Mouse (Mus musculus): ENCODE data around the gene Onecut3. TPM values are rescaled to one million over a fixed set of nuclear protein-coding genes. Genes with fewer than 3 reads are reported as not detected.

Onecut3 gene
- polyA plus RNA-seq, 1 experiment from 2014 or later, result 0.25 TPM

DNA sequence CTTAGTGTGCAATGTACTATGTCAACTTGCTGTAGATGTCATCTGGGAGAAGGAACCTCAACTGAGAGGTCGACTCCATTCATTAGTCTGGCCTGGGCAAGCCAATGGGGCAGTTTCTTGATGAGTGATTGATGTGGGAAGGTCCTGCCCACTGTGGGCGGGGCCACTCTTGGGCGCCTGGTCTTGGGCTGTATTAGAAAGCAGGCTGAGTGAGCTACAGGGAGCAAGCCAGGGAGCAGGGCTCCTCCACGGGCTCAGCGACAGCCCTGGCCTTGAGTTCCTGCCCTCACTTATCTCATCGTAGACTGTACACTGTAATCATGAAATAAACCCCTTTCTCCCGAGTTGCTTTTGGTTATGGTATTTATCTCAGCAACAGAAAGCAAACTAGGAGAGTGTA, 39.1 kb downstream of the Onecut3 start:
- Histone ChIP-seq H3K4me3 (ENCODE audit: low read depth, low read length) (no peak overlapping the region), H3K9ac (replicated peaks; ENCODE audit: low read depth, low read length) (no peak overlapping the region), H3K4me1 (ENCODE audit: control insufficient read depth, insufficient read depth, low read length) (0 out of 2 replicates have a peak, but pooled peaks cover 5% of the 10 kb centered on the region), H3K27ac (ENCODE audit: low read length) (no peak overlapping the region), H3K36me3 (ENCODE audit: control insufficient read depth, insufficient read depth, low read length) (no peaks in the 10 kb centered on the region), H3K4me2 (replicated peaks; ENCODE audit: low read depth, low read length) (no peak overlapping the region), H3K27me3 (ENCODE audit: control insufficient read depth, insufficient read depth, low read length) (peaks cover 9% of the 10 kb centered on the region; the same call in 1 of the 2 replicates), H3K9me3 (ENCODE audit: control insufficient read depth, low read depth, low read length) (no peaks in the 10 kb centered on the region)
- ATAC-seq (ENCODE audit: insufficient number of reproducible peaks, insufficient read depth, low FRiP score, low read depth), result peak; percentile 51; the same call in 1 of the 2 replicates
- WGBS, result 12% methylated on average over 7 of the region's 7 CpGs

DNA sequence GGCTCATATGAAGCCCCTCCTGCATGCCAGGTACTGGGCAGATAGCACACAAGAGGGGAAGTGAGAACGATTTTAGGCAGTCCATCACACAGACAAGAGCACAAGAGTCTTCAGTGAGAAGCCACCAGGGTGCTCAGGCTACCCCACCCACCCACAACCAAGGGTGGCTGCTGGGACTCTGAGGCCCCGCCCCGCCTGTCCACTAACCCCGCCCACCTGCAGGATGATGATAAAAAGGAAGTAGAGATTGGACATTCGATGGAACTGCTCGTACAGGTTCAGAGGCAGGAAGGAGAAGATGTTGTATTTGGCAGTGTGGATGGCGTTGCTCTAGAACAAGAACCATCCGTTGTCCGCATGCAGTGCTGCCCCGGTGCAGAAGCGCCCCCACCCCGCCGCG, 40.4 kb downstream of the Onecut3 start:
- Histone ChIP-seq H3K4me1 (ENCODE audit: control insufficient read depth, insufficient read depth, low read length) (0 out of 2 replicates have a peak, but pooled peaks cover 5% of the 10 kb centered on the region), H3K27ac (ENCODE audit: low read length) (no peak overlapping the region), H3K9ac (replicated peaks; ENCODE audit: low read depth, low read length) (no peak overlapping the region), H3K4me2 (replicated peaks; ENCODE audit: low read depth, low read length) (0 out of 2 replicates have a peak overlapping the region, but pooled peaks have one; percentile 12), H3K4me3 (ENCODE audit: low read depth, low read length) (0 out of 2 replicates have a peak overlapping the region, but pooled peaks have one; percentile 8), H3K27me3 (ENCODE audit: control insufficient read depth, insufficient read depth, low read length) (peaks cover 9% of the 10 kb centered on the region; the same call in 1 of the 2 replicates), H3K9me3 (ENCODE audit: control insufficient read depth, low read depth, low read length) (no peaks in the 10 kb centered on the region), H3K36me3 (ENCODE audit: control insufficient read depth, insufficient read depth, low read length) (no peaks in the 10 kb centered on the region)
- ATAC-seq (ENCODE audit: insufficient number of reproducible peaks, insufficient read depth, low FRiP score, low read depth), result no peak
- WGBS, result 12% methylated on average over 14 of the region's 14 CpGs

DNA sequence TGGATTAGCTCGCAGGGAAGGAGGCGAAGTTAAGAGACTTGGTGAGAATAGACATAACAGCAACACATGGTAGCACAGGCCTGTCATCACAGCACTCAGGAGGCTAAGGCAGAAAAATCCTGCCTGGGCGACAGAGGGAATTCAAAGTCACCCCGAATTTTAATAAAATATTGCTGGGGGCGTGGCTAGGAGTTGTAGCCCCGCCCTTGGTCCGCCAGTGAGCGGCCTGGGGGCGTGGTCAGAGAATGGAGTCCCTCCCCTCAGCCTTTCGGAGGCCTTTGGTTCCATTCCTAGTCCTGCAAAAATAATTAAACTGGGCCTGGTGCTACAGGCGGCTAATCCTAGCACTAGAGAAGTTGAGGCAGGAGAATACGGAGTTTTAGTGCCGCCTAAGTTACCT, 41.1 kb downstream of the Onecut3 start:
- Histone ChIP-seq H3K9me3 (ENCODE audit: control insufficient read depth, low read depth, low read length) (no peaks in the 10 kb centered on the region), H3K4me2 (replicated peaks; ENCODE audit: low read depth, low read length) (no peak overlapping the region), H3K9ac (replicated peaks; ENCODE audit: low read depth, low read length) (no peak overlapping the region), H3K4me1 (ENCODE audit: control insufficient read depth, insufficient read depth, low read length) (0 out of 2 replicates have a peak, but pooled peaks cover 5% of the 10 kb centered on the region), H3K27me3 (ENCODE audit: control insufficient read depth, insufficient read depth, low read length) (peaks cover 9% of the 10 kb centered on the region; the same call in 1 of the 2 replicates), H3K27ac (ENCODE audit: low read length) (no peak overlapping the region), H3K36me3 (ENCODE audit: control insufficient read depth, insufficient read depth, low read length) (no peaks in the 10 kb centered on the region), H3K4me3 (ENCODE audit: low read depth, low read length) (no peak overlapping the region)
- 11% methylated on average over 13 of the region's 13 CpGs for WGBS
- ATAC-seq (ENCODE audit: insufficient number of reproducible peaks, insufficient read depth, low FRiP score, low read depth), result no peak

DNA sequence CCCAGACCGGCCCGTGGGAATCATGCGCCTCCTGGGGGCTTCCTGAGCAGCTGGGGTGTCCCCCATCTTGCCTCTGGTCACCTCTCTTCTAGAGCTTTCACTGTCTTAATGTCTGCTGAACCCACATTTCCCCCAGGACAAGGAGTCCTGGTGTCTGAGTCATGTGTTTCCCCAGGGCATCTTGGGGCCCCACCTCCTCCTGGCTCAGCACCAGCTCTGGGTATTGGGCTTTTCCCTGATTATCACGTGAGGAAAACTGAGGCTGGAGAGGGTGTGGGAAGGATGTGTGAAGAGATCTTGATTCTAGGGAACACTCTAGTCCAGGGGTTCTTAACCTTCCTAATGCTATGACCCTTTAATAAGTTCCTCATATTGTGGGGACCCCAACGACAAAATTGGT, 43.5 kb downstream of the Onecut3 start:
- H3K27me3 ChIP-seq (ENCODE audit: control insufficient read depth, insufficient read depth, low read length), result peaks cover 9% of the 10 kb centered on the region; the same call in 1 of the 2 replicates
- peaks cover 13% of the 10 kb centered on the region; the same call in 1 of the 2 replicates for H3K36me3 ChIP-seq (ENCODE audit: control insufficient read depth, insufficient read depth, low read length)
- 0 out of 2 replicates have a peak, but pooled peaks cover 5% of the 10 kb centered on the region for H3K4me1 ChIP-seq (ENCODE audit: control insufficient read depth, insufficient read depth, low read length)
- no peak overlapping the region for H3K27ac ChIP-seq (ENCODE audit: low read length)
- H3K4me2 ChIP-seq (replicated peaks; ENCODE audit: low read depth, low read length), result no peak overlapping the region
- no peak overlapping the region for H3K9ac ChIP-seq (replicated peaks; ENCODE audit: low read depth, low read length)
- 61% methylated on average over 5 of the region's 5 CpGs for WGBS
- no peak for ATAC-seq (ENCODE audit: insufficient number of reproducible peaks, insufficient read depth, low FRiP score, low read depth)
- H3K9me3 ChIP-seq (ENCODE audit: control insufficient read depth, low read depth, low read length), result no peaks in the 10 kb centered on the region
- no peak overlapping the region for H3K4me3 ChIP-seq (ENCODE audit: low read depth, low read length)

DNA sequence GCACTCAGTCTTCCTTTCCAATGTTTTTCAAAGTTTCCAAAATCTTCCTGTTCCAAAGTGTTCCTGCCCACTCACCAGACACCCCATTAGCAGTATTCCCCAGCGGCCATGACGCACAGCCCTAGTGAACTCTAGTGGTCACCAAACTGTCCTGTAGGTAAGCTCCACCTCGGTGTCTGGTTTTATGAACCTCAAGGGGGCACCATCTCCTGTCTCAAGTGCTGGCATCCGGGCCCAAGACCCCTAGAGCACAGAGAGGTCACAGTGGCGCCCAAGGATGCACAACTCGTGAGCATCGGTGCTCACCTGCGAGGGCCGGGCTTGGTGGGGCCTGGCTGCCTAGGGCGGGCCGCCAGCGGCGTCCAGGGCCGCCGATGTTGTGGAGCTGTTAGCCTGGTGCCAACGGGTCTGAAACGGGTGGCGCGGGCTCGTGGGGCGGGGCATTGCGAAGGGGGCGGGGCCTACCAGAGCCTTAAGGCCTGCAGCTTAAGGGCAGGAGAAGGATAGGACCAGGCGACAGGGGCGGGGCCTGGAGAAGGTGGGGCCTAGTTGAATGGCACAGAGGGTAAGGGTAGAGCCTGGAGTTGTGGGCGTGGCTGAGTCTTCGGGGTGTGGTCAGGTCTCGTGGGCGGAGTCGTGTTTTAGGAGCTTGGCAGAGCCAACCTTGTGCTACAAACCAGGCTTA, 44.2 kb downstream of the Onecut3 start, which contains the start of gene Atp8b3:
TSS of gene Atp8b3 (minus strand) at position 415 of the 685 bp plus-strand sequence.
- 0 out of 2 replicates have a peak, but pooled peaks cover 5% of the 10 kb centered on the region for H3K4me1 ChIP-seq (ENCODE audit: control insufficient read depth, insufficient read depth, low read length)
- WGBS, result 3% methylated on average over 30 of the region's 30 CpGs
- H3K27me3 ChIP-seq (ENCODE audit: control insufficient read depth, insufficient read depth, low read length), result peaks cover 9% of the 10 kb centered on the region; the same call in 1 of the 2 replicates
- H3K4me2 ChIP-seq (replicated peaks; ENCODE audit: low read depth, low read length), result peak within 1 kb of the TSS; percentile 30
- no peaks in the 10 kb centered on the region for H3K9me3 ChIP-seq (ENCODE audit: control insufficient read depth, low read depth, low read length)
- H3K36me3 ChIP-seq (ENCODE audit: control insufficient read depth, insufficient read depth, low read length), result peaks cover 20% of the 10 kb centered on the region
- 0 out of 2 replicates have a peak within 1 kb of the TSS, but pooled peaks have one; percentile 9 for H3K4me3 ChIP-seq (ENCODE audit: low read depth, low read length)
- no peak within 1 kb of the TSS for H3K9ac ChIP-seq (replicated peaks; ENCODE audit: low read depth, low read length)
- peak; percentile 87 for ATAC-seq (ENCODE audit: insufficient number of reproducible peaks, insufficient read depth, low FRiP score, low read depth)
- no peak within 1 kb of the TSS for H3K27ac ChIP-seq (ENCODE audit: low read length)

DNA sequence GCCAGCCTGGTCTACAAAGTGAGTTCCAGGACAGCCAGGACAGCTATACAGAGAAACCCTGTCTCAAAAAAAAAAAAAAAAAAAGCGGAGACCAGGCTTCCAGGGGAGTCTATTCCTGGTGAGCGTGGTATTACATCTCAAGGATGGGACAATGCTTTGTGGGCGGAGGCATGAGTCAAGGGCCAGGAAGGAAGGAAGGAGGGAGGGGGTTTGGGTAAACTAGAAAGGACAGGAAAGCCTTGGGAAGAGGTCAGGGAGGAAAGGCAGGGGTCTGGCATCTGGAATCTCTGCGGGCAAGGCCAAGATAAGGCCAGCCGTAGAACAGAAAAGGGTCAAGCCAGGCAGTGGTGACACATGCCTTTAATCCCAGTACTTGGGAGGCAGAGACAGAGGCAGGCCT, 44.9 kb downstream of the Onecut3 start:
- Histone ChIP-seq H3K36me3 (ENCODE audit: control insufficient read depth, insufficient read depth, low read length) (peaks cover 24% of the 10 kb centered on the region), H3K9me3 (ENCODE audit: control insufficient read depth, low read depth, low read length) (no peaks in the 10 kb centered on the region), H3K4me1 (ENCODE audit: control insufficient read depth, insufficient read depth, low read length) (0 out of 2 replicates have a peak, but pooled peaks cover 5% of the 10 kb centered on the region), H3K9ac (replicated peaks; ENCODE audit: low read depth, low read length) (no peak overlapping the region), H3K4me2 (replicated peaks; ENCODE audit: low read depth, low read length) (no peak overlapping the region), H3K27ac (ENCODE audit: low read length) (no peak overlapping the region), H3K27me3 (ENCODE audit: control insufficient read depth, insufficient read depth, low read length) (peaks cover 9% of the 10 kb centered on the region; the same call in 1 of the 2 replicates), H3K4me3 (ENCODE audit: low read depth, low read length) (no peak overlapping the region)
- 50% methylated on average over 5 of the region's 5 CpGs for WGBS
- no peak for ATAC-seq (ENCODE audit: insufficient number of reproducible peaks, insufficient read depth, low FRiP score, low read depth)

DNA sequence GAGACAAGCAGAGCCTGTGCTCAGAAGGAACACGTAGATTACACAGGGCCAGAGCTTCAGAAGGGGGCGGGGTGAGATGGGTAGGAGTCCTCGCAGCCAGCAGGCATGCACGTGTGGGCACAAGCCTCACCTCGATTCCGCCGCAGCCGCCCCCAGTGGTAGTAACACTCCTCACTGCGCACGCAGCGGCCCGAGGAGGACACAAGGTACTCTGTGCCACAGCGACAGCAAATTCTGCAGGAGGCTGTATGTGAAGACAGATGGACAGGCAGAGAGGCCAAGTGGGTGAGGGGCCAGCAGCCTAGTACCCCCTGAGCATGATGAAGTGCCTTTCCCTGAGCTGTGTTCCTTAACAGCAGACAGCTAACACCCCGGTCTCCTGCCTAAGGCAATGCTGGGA, 49.2 kb downstream of the Onecut3 start:
- no peak overlapping the region for H3K4me2 ChIP-seq (replicated peaks; ENCODE audit: low read depth, low read length)
- no peak overlapping the region for H3K4me3 ChIP-seq (ENCODE audit: low read depth, low read length)
- no peak overlapping the region for H3K9ac ChIP-seq (replicated peaks; ENCODE audit: low read depth, low read length)
- no peaks in the 10 kb centered on the region for H3K27me3 ChIP-seq (ENCODE audit: control insufficient read depth, insufficient read depth, low read length)
- no peaks in the 10 kb centered on the region for H3K9me3 ChIP-seq (ENCODE audit: control insufficient read depth, low read depth, low read length)
- H3K4me1 ChIP-seq (ENCODE audit: control insufficient read depth, insufficient read depth, low read length), result no peaks in the 10 kb centered on the region
- H3K36me3 ChIP-seq (ENCODE audit: control insufficient read depth, insufficient read depth, low read length), result peaks cover 54% of the 10 kb centered on the region
- 94% methylated on average over 14 of the region's 14 CpGs for WGBS
- ATAC-seq (ENCODE audit: insufficient number of reproducible peaks, insufficient read depth, low FRiP score, low read depth), result no peak
- no peak overlapping the region for H3K27ac ChIP-seq (ENCODE audit: low read length)

DNA sequence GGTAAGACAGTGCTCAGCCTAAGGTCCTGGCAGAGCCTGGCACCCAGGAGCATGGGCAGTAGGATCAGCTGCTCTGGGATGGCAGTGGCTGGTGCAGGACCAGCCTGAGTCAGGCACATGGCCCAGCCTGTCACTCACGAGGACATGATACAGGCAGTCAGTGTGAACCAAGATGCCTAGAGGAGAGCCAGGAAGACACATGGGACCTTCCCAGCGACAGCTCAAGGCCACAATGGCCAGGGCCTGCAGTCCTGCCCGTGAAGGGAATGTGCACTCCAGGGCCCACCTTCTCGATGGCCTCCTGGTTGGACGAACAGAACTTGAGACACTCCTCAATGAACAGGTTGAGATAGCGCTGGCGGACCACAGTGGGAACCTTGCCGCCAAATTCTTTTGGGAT, 51.0 kb downstream of the Onecut3 start:
- no peaks in the 10 kb centered on the region for H3K27me3 ChIP-seq (ENCODE audit: control insufficient read depth, insufficient read depth, low read length)
- H3K9ac ChIP-seq (replicated peaks; ENCODE audit: low read depth, low read length), result no peak overlapping the region
- no peak overlapping the region for H3K4me2 ChIP-seq (replicated peaks; ENCODE audit: low read depth, low read length)
- no peaks in the 10 kb centered on the region for H3K4me1 ChIP-seq (ENCODE audit: control insufficient read depth, insufficient read depth, low read length)
- H3K9me3 ChIP-seq (ENCODE audit: control insufficient read depth, low read depth, low read length), result no peaks in the 10 kb centered on the region
- ATAC-seq (ENCODE audit: insufficient number of reproducible peaks, insufficient read depth, low FRiP score, low read depth), result no peak
- no peak overlapping the region for H3K4me3 ChIP-seq (ENCODE audit: low read depth, low read length)
- no peak overlapping the region for H3K27ac ChIP-seq (ENCODE audit: low read length)
- peaks cover 65% of the 10 kb centered on the region for H3K36me3 ChIP-seq (ENCODE audit: control insufficient read depth, insufficient read depth, low read length)
- 91% methylated on average over 8 of the region's 8 CpGs for WGBS
